Mouse (Mus musculus) retina, postnatal 1 day (tissue): Measurements from ENCODE around the gene Arl3.

Experiments used
- DNase-seq: peaks from one replicate; pipeline ENCODE4 v3.0.0-alpha.2; 2012

Gene Arl3

DNA sequence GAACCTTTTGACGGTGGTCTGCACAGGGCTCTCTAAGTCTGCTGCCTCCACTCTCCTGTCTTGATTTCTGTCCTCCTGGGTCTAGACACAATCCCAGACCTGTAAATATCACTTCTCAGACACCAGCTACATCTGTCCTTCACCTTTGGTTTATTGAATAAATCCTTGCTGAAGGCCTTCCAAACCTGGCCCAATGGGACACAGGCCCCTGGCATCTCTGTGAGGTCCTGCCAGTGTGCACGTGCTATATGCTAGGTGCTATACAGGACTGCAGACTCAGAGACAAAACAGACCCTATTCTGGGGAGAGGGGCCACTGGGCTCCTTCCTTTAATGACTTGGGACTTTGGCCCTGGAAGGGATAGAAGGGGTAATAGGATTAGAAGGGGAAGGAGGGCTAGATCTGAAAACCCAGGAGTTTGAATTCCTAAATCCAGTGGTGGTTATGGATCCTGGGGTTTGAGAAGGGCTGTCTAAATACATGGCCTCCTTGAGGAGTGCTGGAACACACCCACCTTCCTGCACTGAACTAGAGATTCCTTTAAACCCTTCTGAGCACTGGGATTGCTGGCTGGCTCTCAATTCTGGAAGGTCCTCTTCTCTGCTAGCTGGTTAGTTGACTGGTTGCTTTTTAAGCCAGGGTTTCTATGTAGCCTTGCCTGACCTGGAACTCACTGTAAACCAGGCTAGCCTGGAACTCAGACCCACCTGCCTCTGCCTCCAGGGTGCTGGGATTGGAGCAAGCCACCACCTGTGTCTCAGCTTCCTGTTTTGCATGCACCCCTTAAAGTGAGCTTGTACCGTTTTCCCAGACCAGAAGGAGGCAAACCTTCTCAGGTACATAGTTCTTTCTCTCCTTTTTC lies 56.1 kb downstream of the Arl3 start:
- no peak for DNase-seq

DNA sequence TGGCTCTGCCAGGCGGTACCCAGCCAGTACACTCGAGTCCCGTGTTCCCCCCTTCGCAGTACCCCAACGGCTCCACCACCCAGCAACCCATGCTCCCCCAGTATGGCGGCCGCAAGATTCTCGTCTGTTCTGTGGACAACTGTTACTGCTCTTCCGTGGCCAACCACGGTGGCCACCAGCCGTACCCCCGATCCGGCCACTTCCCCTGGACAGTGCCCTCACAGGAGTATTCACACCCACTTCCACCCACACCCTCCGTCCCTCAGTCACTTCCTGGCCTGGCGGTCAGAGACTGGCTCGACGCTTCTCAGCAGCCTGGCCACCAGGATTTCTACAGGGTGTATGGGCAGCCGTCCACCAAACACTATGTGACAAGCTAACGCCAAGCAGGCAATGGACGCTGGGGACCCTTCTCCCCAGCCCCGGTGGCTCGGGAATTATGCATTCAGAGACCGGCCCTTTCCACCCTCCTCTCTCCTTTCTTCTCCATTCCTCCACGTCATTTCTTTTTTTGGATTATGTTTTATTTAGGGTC lies 57.6 kb downstream of the Arl3 start:
- DNase-seq = no peak

DNA sequence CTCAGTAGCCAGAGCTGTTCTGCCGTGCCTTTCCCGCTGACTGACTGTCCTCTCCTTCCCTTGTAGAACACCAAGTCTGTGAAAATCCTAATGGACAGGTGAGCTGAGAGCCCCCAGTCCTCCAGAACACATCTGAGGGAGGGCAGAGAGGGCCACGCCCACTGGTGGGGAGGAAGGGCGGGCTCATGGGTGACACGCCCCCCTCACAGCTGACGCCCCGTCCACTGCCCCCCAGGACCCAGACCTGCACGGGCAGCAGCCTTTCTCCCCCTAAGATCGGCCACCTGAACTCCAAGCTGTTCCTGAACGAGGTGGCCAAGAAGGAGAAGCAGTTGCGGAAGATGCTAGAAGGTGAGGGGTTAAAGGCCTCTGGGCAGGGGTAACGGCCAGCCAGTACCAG lies 58.6 kb downstream of the Arl3 start:
- no peak for DNase-seq

DNA sequence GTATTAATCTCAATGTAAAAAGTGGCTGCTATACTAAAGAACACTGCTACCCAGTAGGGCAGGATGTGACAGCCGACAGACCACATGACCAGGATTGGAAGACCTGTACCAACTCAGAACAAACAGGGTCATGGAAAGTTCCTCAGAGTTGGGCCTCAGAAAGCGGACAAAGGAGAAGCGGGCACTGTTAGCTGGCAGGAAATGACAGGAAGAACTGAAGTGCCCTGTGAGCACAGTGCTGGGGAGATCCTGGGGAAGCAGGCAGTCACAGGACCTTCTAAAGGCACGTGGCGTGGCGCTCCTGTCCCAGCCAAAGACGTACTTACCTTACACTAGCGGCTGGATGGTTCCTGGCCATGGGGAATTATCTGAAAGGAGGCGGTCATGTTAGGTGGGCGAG lies 61.7 kb downstream of the Arl3 start:
- DNase-seq = no peak

DNA sequence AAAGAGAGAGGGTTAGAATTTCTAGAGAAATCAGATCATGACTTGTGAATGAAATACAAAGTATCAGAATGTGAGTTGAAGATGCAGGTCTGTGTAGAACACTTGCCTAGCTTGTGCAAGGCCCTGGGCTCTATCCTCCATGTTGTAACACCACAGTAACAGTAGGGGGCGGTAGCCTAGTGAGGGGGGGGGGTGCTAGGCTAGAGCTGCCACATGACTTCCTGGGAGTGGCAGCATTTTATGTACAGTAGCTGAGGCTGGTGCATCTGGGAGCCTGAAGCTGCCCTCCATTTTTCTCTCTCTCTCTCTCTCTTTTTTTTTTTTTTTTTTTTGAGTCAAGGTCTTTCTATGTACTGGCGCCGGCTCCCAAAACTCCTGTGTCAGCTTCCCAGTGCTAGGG lies 62.2 kb downstream of the Arl3 start:
- peak; percentile 44 for DNase-seq

DNA sequence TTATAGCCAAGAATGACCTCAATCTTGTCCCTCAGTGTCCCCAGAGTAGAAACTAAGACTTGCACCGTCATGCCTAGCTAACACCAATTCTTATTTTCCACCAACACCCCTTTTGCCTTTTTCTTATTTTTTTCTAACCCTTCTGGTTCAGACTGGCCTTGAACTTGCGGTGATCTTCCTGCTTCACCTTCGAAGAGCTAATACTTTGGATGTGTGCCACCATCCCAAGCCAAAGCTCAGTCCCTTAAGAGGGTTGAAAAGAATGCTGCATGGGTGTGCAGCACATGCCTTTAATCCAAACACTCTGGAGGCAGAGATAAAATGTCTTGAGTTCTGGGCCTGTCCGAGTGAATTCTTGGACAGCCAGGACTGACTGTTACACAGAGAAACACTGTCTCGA lies 62.6 kb downstream of the Arl3 start:
- DNase-seq = no peak

DNA sequence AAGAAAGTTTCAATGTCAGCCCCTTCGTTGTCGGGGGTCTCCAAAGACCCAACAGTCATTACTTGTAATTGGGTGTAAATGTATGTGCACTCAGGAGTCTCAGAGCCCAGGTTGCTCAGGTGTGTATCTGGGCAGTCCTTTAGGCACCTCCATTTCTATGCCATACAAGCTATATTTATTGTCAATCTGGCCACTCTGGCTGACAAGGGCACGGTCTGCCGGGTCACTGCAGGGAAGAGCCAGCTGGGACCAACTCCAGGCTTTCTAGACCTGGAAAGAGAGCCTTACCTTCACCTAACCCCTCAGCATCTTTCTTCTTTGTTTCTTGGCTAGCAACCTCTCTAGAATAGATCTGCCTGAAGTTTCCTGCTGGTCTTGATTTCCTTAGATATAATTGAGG lies 63.3 kb downstream of the Arl3 start:
- DNase-seq = no peak

DNA sequence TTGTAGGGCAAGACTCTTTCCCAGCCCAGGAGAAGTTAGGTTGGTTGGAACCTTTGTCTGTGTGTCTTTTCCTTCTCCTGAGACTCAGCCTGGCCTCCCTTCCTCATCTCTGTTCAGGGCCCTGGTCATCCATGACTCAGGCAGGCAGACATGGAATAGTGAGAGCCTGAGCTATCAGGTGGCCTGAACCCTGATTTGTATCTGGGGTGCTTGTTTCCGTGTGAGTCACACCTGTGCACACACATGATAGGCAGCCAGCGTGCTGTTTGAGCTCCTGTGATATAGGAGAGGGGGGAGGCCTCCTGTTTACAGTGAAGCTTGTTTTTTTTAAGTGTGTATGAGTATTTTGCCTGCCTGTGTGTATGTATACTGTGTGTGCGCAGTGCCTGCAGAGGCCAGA lies 63.8 kb downstream of the Arl3 start:
- DNase-seq = no peak

DNA sequence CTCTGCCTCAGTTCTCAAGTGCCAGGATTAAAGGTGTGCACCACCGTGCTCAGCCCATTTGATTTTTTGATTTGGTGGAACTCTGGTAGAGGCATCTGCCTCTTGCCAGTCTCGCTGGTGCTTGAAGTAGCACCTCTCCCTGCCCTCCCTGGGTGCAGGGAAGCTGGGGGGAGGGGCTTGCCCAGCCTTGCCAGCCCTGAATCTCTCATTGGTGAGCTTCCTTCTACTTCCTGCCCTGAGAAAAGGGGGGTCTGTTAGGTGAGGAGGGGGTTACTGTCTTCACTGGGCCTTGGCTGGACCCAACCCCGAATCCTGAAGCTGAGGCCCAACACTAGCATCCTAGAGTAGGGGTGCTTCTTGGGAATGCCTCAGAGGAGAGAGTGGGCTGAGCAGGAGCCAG lies 64.3 kb downstream of the Arl3 start:
- DNase-seq = no peak

DNA sequence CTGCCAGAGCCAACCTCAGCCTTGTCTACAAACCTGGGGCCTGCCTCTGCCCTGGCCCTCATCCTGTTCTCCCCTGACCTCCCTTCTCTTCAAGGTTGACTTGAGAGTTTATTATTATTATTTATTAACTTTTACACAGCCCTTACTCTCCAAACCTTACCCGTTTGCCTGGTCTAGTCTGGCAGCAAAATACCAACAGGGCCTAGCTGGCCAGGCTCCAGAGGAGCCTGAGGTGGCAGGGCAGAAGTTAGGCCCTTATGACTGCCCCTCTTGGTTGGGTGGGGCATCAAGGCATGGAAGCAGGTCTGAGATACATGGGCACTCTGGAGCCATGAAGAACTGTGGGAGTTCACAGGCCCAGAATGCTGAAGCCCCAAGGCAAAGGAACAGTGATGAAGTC lies 65.2 kb downstream of the Arl3 start:
- DNase-seq = no peak

DNA sequence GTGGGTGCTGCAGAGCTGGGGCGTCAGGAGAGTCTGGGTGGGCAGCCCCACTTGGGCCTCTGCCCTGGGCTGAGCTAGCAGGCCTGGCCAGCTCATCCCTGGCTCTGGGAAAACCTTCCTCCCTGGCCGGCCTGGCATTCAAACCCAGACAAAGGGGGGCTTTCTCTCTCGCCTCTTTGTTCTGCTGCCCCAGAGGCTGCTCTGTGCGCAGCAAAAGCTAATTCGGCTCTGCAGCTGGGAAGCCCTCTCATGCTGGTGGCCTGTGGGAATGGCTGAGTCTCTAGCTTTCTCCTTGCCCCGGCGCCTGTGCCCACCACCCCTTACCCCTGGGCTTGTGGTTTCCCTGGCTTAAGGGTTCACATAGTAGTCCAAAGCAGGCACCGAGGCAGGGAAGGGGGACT lies 65.8 kb downstream of the Arl3 start:
- peak; percentile 84 for DNase-seq

DNA sequence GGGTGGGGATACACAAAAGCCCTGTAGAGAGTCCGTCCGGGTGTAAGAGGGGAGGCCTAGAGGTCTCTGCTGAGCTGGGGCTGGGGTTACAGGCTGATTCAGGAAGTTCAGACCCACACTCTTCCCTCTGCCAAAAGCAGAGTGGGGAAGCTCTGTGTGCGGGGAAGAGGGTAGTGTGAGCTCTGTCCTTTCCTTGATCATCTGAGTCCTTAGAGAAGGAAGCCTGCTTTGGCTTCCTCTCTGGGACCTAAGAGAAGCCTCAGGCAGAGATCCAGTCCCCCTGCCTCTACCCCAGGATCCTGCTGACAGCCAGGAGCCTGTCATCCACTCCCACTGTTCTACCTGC lies 66.7 kb downstream of the Arl3 start:
- DNase-seq = no peak

DNA sequence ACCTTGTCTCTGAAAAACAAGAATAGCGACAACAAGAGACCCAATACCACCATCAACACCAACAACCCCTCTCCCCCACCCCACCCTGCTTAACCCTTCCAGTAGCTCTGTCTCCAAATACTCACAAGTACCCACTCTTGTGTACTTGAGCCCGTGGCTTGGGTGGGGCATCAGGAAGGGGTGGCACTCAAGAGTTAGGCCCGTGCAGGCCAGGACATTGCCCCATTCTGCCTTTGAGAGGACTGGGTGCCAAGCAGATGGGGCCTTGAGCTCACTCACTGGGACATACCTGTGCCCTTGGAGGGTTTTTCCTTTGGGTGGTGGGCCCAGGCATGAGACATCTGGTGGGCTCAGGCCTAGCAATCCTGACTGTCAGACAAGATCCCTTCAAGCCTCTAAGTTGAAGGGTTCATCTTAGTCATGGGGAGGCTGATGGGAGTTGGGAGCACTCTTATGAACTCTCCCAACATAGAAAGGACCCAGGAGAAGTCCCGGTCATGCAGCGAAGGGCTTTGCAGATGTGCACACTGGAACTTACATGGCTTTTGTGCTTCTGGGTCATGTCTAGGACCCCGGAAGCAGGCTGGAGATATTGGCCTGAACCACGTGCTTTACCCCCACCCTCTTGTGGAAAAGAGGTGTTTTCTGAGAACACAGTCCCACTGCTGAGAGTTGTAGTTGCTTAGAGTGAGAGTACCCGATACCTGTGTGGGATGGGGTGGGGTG lies 67.2 kb downstream of the Arl3 start:
- no peak for DNase-seq

DNA sequence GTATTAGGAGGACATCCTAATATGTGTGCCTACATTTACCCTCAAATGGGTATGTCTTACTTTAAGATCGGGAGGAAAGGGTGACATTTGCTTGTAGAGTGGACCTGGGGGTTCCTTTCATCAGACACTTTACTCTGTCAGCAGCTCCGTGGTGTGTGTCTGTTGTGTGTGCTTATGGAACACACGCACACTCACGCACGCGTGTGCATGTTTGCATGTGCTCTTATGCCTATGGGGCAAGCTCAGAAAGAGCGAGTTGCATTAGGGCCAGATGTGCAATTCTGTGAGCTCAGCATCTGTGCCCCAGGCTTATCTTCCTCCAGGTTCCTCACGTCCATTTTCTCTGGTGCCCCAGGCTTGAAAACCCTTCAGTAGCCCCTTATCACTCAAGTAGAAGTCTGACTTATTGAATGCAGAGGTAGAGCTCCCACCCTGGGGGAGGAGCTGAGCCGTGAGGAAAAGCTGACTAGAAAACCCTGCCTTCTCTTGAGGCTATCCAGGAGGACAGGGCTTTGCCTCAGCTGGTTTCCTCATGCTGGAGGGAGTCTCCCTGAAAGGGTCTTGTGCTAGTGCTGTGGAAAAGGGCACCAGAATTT lies 68.1 kb downstream of the Arl3 start:
- DNase-seq = peak; percentile 41

DNA sequence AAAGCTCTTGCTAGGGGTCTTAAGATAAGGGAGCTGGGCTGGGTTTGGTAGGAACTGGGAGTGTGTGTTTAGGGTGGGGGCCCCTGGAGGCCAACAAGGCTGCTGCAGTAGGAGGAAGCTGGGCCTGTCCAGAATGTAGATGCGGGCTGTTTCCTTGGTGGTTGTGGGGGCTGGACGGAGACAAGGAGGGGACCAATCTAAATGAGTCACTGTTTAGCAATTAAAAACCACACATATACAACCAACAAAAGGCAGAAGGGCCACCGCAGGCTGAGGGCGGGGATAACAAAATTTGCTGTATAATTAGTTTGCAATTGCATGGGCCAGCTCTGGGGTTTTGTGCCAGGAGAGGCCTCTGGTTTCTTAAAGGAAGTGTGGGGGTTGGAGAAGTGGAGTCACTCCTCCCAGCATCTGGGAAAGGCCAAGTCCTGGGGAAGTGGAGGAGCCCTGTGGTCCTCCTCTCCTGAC lies 68.9 kb downstream of the Arl3 start:
- DNase-seq = no peak

DNA sequence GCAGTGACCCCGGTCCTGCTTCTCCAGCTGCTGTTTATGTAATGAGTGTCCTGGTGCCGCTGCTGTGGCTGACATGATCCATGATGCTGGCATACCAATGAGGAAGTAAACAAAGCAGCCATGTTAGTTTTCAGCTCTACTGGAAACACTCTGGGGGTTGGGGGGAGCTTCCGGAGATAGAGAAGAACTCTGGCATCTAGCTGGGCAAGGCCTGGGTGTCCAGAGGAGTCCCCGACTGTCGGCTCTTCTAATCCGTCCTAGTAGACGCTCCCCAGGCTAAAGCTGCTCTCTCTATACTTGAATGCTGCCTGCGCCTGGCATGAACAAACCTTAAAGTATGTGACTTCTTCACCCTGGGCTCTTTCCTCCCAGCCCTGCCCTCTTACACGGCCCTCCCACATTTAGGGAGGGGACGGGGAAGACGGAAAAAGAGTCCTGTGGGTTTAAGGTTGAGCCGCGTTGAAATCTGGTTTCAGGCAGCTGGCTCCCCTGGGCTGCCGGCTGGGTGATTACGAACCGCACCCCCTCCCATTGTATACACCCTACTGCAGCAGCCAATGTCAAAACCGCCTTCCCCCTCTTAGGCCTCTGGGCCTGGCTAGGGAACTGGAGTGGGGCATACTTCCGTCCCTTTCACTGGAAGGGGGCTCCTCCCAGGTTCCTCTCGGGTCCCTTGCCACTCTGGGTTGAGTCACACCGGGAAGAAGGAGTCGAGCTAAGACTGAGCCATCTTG lies 69.5 kb downstream of the Arl3 start:
- DNase-seq = peak; percentile 78

DNA sequence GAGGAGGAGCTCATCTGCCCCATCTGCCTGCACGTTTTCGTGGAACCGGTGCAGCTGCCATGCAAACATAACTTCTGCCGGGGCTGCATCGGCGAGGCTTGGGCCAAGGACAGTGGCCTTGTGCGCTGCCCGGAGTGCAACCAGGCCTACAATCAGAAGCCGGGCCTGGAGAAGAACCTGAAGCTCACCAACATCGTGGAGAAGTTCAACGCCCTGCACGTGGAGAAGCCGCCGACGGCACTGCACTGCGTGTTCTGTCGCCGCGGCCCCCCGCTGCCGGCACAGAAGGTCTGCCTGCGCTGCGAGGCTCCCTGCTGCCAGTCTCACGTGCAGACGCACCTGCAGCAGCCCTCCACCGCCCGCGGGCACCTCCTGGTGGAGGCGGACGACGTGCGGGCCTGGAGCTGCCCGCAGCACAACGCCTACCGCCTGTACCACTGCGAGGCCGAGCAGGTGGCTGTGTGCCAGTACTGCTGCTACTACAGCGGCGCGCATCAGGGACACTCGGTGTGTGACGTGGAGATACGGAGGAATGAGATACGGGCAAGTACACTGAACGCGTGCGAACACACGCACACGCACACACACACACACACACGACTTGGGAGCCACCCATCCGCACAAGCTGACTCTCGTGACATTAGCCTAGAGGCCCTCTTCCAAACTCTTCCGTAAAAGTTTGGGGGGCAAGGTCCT lies 70.4 kb downstream of the Arl3 start:
- DNase-seq = peak; percentile 84

DNA sequence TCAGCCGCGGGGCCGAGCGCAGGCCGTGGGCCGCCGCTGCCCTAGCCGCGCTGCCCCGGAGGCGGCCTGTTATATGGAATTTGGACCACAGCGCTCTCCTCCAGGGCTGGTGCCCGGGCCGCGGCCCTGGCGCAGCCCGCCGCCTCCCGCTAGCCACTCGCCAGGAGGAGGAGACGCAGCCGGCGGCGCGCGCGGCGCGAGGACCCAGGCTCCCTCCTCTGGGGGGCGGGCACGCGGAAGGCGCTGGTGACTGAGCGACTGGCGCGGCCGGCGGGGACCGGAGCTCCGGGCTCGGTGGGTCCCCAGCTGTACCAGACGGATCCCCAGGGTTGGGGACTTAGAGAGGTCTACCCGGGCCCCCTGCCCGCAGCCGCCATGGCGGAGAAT lies 70.9 kb downstream of the Arl3 start:
- peak; percentile 72 for DNase-seq

DNA sequence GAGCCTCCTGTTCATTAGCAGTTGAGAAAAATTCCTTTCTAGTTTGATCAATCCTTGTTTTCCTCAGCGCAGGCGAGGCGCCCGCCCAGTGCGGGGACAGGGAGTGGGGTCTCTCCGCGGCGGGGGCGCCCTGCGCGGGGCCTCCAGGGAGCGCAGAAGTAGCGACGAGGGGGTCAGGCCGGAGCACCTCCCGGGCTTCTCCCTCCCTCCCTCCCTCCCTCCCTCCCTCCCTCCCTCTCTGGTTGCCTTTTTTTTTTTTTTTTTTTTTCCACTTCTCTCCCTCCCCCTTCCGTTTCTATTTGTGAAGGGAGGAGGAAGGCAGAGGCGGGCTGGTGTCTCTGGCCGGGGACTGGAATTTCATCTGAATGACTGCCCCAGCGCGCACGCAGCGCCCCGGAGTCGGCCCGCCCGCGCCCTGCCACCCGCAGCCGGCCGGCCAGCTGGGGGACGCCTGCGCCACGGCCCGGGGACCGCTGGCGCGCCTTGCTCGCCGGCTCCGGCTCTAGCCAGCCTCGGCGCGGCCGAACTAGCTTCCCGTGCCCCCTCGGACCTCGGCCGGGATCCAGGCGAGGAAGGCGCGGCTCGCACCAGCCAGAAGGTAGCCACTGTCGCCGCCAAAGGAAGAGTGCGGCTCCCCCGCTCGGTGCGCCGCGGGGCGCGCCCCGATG lies 71.5 kb downstream of the Arl3 start, which contains the start of gene Trim8:
Gene Trim8, plus strand, starts transcription at position 302 of the 668 bp plus-strand sequence.
- DNase-seq = peak; percentile 94

DNA sequence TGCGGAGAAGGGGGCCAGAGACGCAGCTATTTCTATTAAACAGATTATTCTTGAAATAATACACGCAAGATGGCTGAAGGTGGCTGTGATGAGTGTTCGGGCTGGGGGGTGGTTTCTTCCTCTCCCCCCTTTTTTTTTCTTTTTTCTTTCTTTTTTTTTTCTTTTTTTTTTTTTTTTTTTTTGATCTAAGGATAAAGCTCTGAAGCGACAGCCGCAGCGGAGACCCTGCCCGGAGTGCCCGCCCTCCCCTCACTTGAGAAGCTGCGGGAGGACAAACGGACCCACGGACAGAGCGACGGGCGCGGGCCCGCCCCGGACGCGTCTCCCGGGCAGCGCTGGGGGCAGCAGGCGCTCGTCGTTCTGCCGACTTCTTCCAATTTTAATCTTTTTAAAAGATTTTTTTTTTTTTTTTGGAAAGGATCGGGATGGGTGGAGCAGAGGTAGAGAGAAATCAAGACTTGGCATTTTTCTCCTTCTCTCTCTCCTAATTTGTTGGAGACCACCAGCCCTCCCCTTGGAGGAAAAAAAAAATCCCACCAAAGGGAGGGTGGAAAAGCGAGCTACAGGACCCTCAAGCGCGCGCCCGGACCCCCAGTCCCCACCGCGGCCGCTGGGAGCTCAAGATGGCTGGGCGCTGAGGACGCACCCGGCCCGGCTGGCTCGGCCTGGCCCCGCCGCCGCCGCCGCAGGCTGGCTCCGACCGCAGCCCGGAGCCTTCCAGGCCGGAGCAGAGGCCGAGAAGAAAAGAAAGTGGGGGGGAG lies 72.2 kb downstream of the Arl3 start:
- DNase-seq = no peak
